ENCODE assay signal across 24 mouse cellular contexts in genomic region chr10:85571456-85571855, GRCm38 (mm10).
A peak's percentile ranks its signal among the peaks of the same experiment; 100 is the strongest.
DNase-seq lines count a peak whose midpoint lies in the region; ATAC-seq and TF ChIP-seq lines count a peak whose summit lies in the region.
"Had no signal": no experiment of that assay in that cellular context is flagged by ENCODE, and none has a peak within 500 bp of the region (broad histone marks: within the 10 kb centered on the region; RNA-seq: fewer than 3 reads in every experiment).

No protein-coding gene starts in this region.

- DNase-seq in R1 (ENCODE audit: low read depth, low spot score), result peak; percentile 37
- DNase-seq in limb, embryonic 10.5 days (ENCODE audit: low spot score), result no peak
- DNase-seq in T-cell, adult 2 months (ENCODE audit: low spot score), result no peak
- DNase-seq: adrenal gland, adult 2 months; adrenal gland, postnatal 10 days; adrenal gland, postnatal 25 days; cerebellum, adult 11 months; cerebellum, adult 18-20 months; cerebellum, adult 8-10 months; cerebellum, adult 9-11 months; cerebellum, postnatal 14 days; cerebellum, postnatal 36 days; embryo, embryonic 11 days; forebrain, postnatal 0 days had no signal

- TF ChIP-seq CTCF in ES-Bruce4 (IDR thresholded peaks at IDR 0.05; ENCODE audit: low read depth, low read length), result no peak

- no peak overlapping the region for H3K4me2 ChIP-seq in forebrain, embryonic 16.5 days (ENCODE audit: low read length)
- H3K4me2 ChIP-seq: embryonic facial prominence, embryonic 13.5 days; embryonic facial prominence, embryonic 15.5 days; forebrain, embryonic 12.5 days had no signal

- no peak for TF ChIP-seq EP300 in ES-Bruce4 (IDR thresholded peaks at IDR 0.05; ENCODE audit: insufficient read depth, low read depth, low read length)

- no peaks in the 10 kb centered on the region for H3K9me3 ChIP-seq in ES-Bruce4 (replicated peaks; ENCODE audit: control insufficient read depth, insufficient read depth, low read length, poor library complexity, severe bottlenecking)
- no peaks in the 10 kb centered on the region for H3K9me3 ChIP-seq in limb, embryonic 10.5 days (replicated peaks)
- H3K9me3 ChIP-seq in forebrain, embryonic 16.5 days (ENCODE audit: control insufficient read depth, low read length), result peaks cover 3% of the 10 kb centered on the region
- H3K9me3 ChIP-seq: embryonic facial prominence, embryonic 15.5 days; forebrain, embryonic 12.5 days had no signal

- no peak overlapping the region for H3K9ac ChIP-seq in ES-Bruce4 (ENCODE audit: low read depth, poor library complexity, severe bottlenecking)
- H3K9ac ChIP-seq in forebrain, embryonic 16.5 days (replicated peaks; ENCODE audit: low read depth, low read length), result no peak overlapping the region
- H3K9ac ChIP-seq: embryonic facial prominence, embryonic 13.5 days; embryonic facial prominence, embryonic 15.5 days; forebrain, embryonic 12.5 days; forebrain, postnatal 0 days had no signal

- no peaks in the 10 kb centered on the region for H3K36me3 ChIP-seq in ES-Bruce4 (ENCODE audit: control insufficient read depth, insufficient read depth, low read length, poor library complexity, severe bottlenecking)
- H3K36me3 ChIP-seq in limb, embryonic 10.5 days, result no peaks in the 10 kb centered on the region
- no peaks in the 10 kb centered on the region for H3K36me3 ChIP-seq in forebrain, embryonic 16.5 days (ENCODE audit: control insufficient read depth, insufficient read depth)
- H3K36me3 ChIP-seq: embryonic facial prominence, embryonic 13.5 days; embryonic facial prominence, embryonic 15.5 days; forebrain, embryonic 10.5 days; forebrain, embryonic 12.5 days; G1E had no signal

- H3K4me3 ChIP-seq in ES-Bruce4 (ENCODE audit: low read depth, low read length), result no peak overlapping the region
- H3K4me3 ChIP-seq in limb, embryonic 10.5 days, result no peak overlapping the region
- H3K4me3 ChIP-seq in forebrain, embryonic 16.5 days (replicated peaks; ENCODE audit: low read length), result no peak overlapping the region
- H3K4me3 ChIP-seq: embryonic facial prominence, embryonic 13.5 days; embryonic facial prominence, embryonic 15.5 days; erythroblast, embryonic 14.5 days; forebrain, embryonic 10.5 days; forebrain, embryonic 12.5 days had no signal

- peaks cover 9% of the 10 kb centered on the region for H3K4me1 ChIP-seq in ES-Bruce4 (ENCODE audit: control insufficient read depth, insufficient read depth, low read length)
- H3K4me1 ChIP-seq in limb, embryonic 10.5 days, result peaks cover 6% of the 10 kb centered on the region; the same call in 1 of the 2 replicates
- H3K4me1 ChIP-seq in forebrain, embryonic 16.5 days (replicated peaks; ENCODE audit: control insufficient read depth, insufficient read depth, low read length), result no peaks in the 10 kb centered on the region
- H3K4me1 ChIP-seq: embryonic facial prominence, embryonic 13.5 days; embryonic facial prominence, embryonic 15.5 days; forebrain, embryonic 10.5 days; forebrain, embryonic 12.5 days had no signal

- ATAC-seq in forebrain, embryonic 16.5 days, result no peak
- ATAC-seq: forebrain, embryonic 14.5 days; forebrain, postnatal 0 days; Patski had no signal

- H3K27ac ChIP-seq in ES-Bruce4 (ENCODE audit: insufficient read depth, low read length), result peak overlapping the region; percentile 5
- H3K27ac ChIP-seq in limb, embryonic 10.5 days, result no peak overlapping the region
- no peak overlapping the region for H3K27ac ChIP-seq in forebrain, embryonic 16.5 days (ENCODE audit: low read length)
- H3K27ac ChIP-seq: embryonic facial prominence, embryonic 13.5 days; embryonic facial prominence, embryonic 15.5 days; forebrain, embryonic 10.5 days; forebrain, embryonic 12.5 days had no signal

- no peaks in the 10 kb centered on the region for H3K27me3 ChIP-seq in ES-Bruce4 (ENCODE audit: control insufficient read depth, insufficient read depth, low read length, poor library complexity, severe bottlenecking)
- H3K27me3 ChIP-seq in limb, embryonic 10.5 days (ENCODE audit: low read depth, poor library complexity, severe bottlenecking), result no peaks in the 10 kb centered on the region
- H3K27me3 ChIP-seq in forebrain, embryonic 16.5 days (replicated peaks; ENCODE audit: control insufficient read depth, insufficient read depth, low read length), result no peaks in the 10 kb centered on the region
- H3K27me3 ChIP-seq: embryonic facial prominence, embryonic 13.5 days; embryonic facial prominence, embryonic 15.5 days; forebrain, embryonic 12.5 days; Patski had no signal

- WGBS in limb, embryonic 10.5 days, result 92% methylated on average over 5 of the region's 5 CpGs
- 91% methylated on average over 5 of the region's 5 CpGs for WGBS in forebrain, embryonic 16.5 days

- no peak for TF ChIP-seq POLR2A in ES-Bruce4 (IDR thresholded peaks at IDR 0.05; ENCODE audit: insufficient read depth, low read length)
